Mouse (Mus musculus): ENCODE measurements around the gene Lbx1. TPM values are rescaled to one million over a fixed set of nuclear protein-coding genes. Genes with fewer than 3 reads are reported as not detected.

The Lbx1 gene
- polyA plus RNA-seq, 1 experiment from 2014 or later, result not detected

- ATAC-seq (no peak), DNase-seq (no peak)
- Histone ChIP-seq H3K27me3 (ENCODE audit: insufficient read depth, low read length) (peaks cover 100% of the 10 kb centered on the region), H3K9ac (replicated peaks) (no peak overlapping the region), H3K36me3 (replicated peaks; ENCODE audit: insufficient read depth, low read length) (no peaks in the 10 kb centered on the region), H3K4me3 (ENCODE audit: low read depth, low read length) (peak overlapping the region; percentile 22; the same call in 1 of the 2 replicates), H3K27ac (ENCODE audit: low read depth) (no peak overlapping the region), H3K4me1 (ENCODE audit: insufficient read depth) (peaks cover 17% of the 10 kb centered on the region), H3K9me3 (ENCODE audit: low read length) (no peaks in the 10 kb centered on the region), H3K4me2 (ENCODE audit: low read depth, low read length) (no peak overlapping the region)
- TF ChIP-seq EP300 (IDR thresholded peaks at IDR 0.05; ENCODE audit: low read depth) (no peak), CTCF (IDR thresholded peaks at IDR 0.05; ENCODE audit: low read depth) (no peak)
- 3% methylated on average over 14 of the region's 14 CpGs for WGBS (ENCODE audit: insufficient replicate concordance)
Measured at GRCm38 (mm10) chr19:45232036-45232410, 3.6 kb downstream of the Lbx1 start.

GRCm38 (mm10) chr19:45231383-45232035, 4.1 kb downstream of the Lbx1 start:
- peak overlapping the region; percentile 18; the same call in 1 of the 2 replicates for H3K4me2 ChIP-seq (ENCODE audit: low read depth, low read length)

GRCm38 (mm10) chr19:45230848-45231382, 4.7 kb downstream of the Lbx1 start:
- Histone ChIP-seq H3K9ac (replicated peaks) (no peak overlapping the region), H3K4me3 (ENCODE audit: low read depth, low read length) (no peak overlapping the region), H3K36me3 (replicated peaks; ENCODE audit: insufficient read depth, low read length) (no peaks in the 10 kb centered on the region), H3K4me2 (ENCODE audit: low read depth, low read length) (no peak overlapping the region), H3K9me3 (ENCODE audit: low read length) (no peaks in the 10 kb centered on the region), H3K27ac (ENCODE audit: low read depth) (no peak overlapping the region), H3K4me1 (ENCODE audit: insufficient read depth) (peaks cover 13% of the 10 kb centered on the region; the same call in 1 of the 2 replicates), H3K27me3 (ENCODE audit: insufficient read depth, low read length) (peaks cover 100% of the 10 kb centered on the region)
- TF ChIP-seq CTCF (IDR thresholded peaks at IDR 0.05; ENCODE audit: low read depth) (no peak), EP300 (IDR thresholded peaks at IDR 0.05; ENCODE audit: low read depth) (no peak)
- no peak for ATAC-seq
- no peak for DNase-seq
- WGBS (ENCODE audit: insufficient replicate concordance), result 2% methylated on average over 29 of the region's 51 CpGs

More at GRCm38 (mm10) chr19:45231383-45232035, 4.1 kb downstream of the Lbx1 start:
- no peak for TF ChIP-seq EP300 (IDR thresholded peaks at IDR 0.05; ENCODE audit: low read depth)
- no peak for TF ChIP-seq CTCF (IDR thresholded peaks at IDR 0.05; ENCODE audit: low read depth)
- DNase-seq, result no peak
- Histone ChIP-seq H3K27ac (ENCODE audit: low read depth) (no peak overlapping the region), H3K27me3 (ENCODE audit: insufficient read depth, low read length) (peaks cover 100% of the 10 kb centered on the region), H3K4me1 (ENCODE audit: insufficient read depth) (peaks cover 16% of the 10 kb centered on the region), H3K9me3 (ENCODE audit: low read length) (no peaks in the 10 kb centered on the region), H3K36me3 (replicated peaks; ENCODE audit: insufficient read depth, low read length) (no peaks in the 10 kb centered on the region), H3K4me3 (ENCODE audit: low read depth, low read length) (peak overlapping the region; percentile 22; the same call in 1 of the 2 replicates), H3K9ac (replicated peaks) (no peak overlapping the region)
- ATAC-seq, result no peak
- 2% methylated on average over 41 of the region's 44 CpGs for WGBS (ENCODE audit: insufficient replicate concordance)

GRCm38 (mm10) chr19:45230201-45230611, 5.4 kb downstream of the Lbx1 start:
- DNase-seq (no peak), ATAC-seq (no peak)
- no peak overlapping the region for H3K4me2 ChIP-seq (ENCODE audit: low read depth, low read length)
- no peaks in the 10 kb centered on the region for H3K36me3 ChIP-seq (replicated peaks; ENCODE audit: insufficient read depth, low read length)
- no peak for TF ChIP-seq EP300 (IDR thresholded peaks at IDR 0.05; ENCODE audit: low read depth)
- no peak for TF ChIP-seq CTCF (IDR thresholded peaks at IDR 0.05; ENCODE audit: low read depth)
- under 1% methylated on average over 20 of the region's 20 CpGs for WGBS (ENCODE audit: insufficient replicate concordance)
- no peaks in the 10 kb centered on the region for H3K9me3 ChIP-seq (ENCODE audit: low read length)
- H3K27me3 ChIP-seq (ENCODE audit: insufficient read depth, low read length), result peaks cover 100% of the 10 kb centered on the region
- no peak overlapping the region for H3K4me3 ChIP-seq (ENCODE audit: low read depth, low read length)
- no peak overlapping the region for H3K9ac ChIP-seq (replicated peaks)
- H3K27ac ChIP-seq (ENCODE audit: low read depth), result no peak overlapping the region
- H3K4me1 ChIP-seq (ENCODE audit: insufficient read depth), result peaks cover 10% of the 10 kb centered on the region; the same call in 1 of the 2 replicates

GRCm38 (mm10) chr19:45229378-45230135, 6.1 kb downstream of the Lbx1 start:
- no peaks in the 10 kb centered on the region for H3K9me3 ChIP-seq (ENCODE audit: low read length)
- H3K4me1 ChIP-seq (ENCODE audit: insufficient read depth), result peaks cover 10% of the 10 kb centered on the region; the same call in 1 of the 2 replicates
- H3K27me3 ChIP-seq (ENCODE audit: insufficient read depth, low read length), result peaks cover 100% of the 10 kb centered on the region
- no peak overlapping the region for H3K27ac ChIP-seq (ENCODE audit: low read depth)
- 1% methylated on average over 33 of the region's 33 CpGs for WGBS (ENCODE audit: insufficient replicate concordance)
- peak overlapping the region; percentile 59 for H3K4me2 ChIP-seq (ENCODE audit: low read depth, low read length)
- TF ChIP-seq CTCF (IDR thresholded peaks at IDR 0.05; ENCODE audit: low read depth) (no peak), EP300 (IDR thresholded peaks at IDR 0.05; ENCODE audit: low read depth) (no peak)
- H3K9ac ChIP-seq (replicated peaks), result no peak overlapping the region
- DNase-seq (no peak), ATAC-seq (no peak)
- H3K4me3 ChIP-seq (ENCODE audit: low read depth, low read length), result peak overlapping the region; percentile 35
- H3K36me3 ChIP-seq (replicated peaks; ENCODE audit: insufficient read depth, low read length), result no peaks in the 10 kb centered on the region

- TF ChIP-seq CTCF (IDR thresholded peaks at IDR 0.05; ENCODE audit: low read depth) (no peak), EP300 (IDR thresholded peaks at IDR 0.05; ENCODE audit: low read depth) (no peak)
- Histone ChIP-seq H3K9ac (replicated peaks) (no peak overlapping the region), H3K4me1 (ENCODE audit: insufficient read depth) (peaks cover 10% of the 10 kb centered on the region; the same call in 1 of the 2 replicates), H3K27ac (ENCODE audit: low read depth) (no peak overlapping the region), H3K4me2 (ENCODE audit: low read depth, low read length) (no peak overlapping the region), H3K4me3 (ENCODE audit: low read depth, low read length) (no peak overlapping the region), H3K36me3 (replicated peaks; ENCODE audit: insufficient read depth, low read length) (no peaks in the 10 kb centered on the region), H3K27me3 (ENCODE audit: insufficient read depth, low read length) (peaks cover 100% of the 10 kb centered on the region), H3K9me3 (ENCODE audit: low read length) (no peaks in the 10 kb centered on the region)
- DNase-seq, result no peak
- WGBS (ENCODE audit: insufficient replicate concordance), result 4% methylated on average over 4 of the region's 4 CpGs
- ATAC-seq, result no peak
Measured at GRCm38 (mm10) chr19:45228781-45229180, 6.8 kb downstream of the Lbx1 start.
